ENCODE assay signal across 8 mouse cellular contexts in the genomic region with DNA sequence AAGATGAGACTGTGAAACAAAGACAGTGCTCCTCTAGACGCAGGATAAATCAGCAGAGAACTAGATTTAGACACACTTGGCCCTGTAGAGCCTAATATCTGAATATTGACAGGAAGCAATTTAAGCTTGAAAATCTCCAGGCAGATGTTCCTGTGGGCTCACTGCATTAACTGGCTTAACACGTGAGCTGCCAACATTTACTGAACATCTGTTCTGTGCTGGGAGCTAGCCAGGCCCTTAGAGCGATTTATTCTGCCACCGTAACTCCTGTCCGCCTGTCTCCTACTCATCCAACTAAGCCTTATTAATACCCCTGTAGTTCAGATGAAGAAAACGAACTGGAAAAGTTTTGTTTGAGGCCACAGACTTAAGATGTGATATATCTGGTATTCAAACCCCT. TPM values are rescaled to one million over a fixed set of nuclear protein-coding genes. Genes with fewer than 3 reads are reported as not detected.
DNase-seq lines count a peak whose midpoint lies in the region; ATAC-seq and TF ChIP-seq lines count a peak whose summit lies in the region.

No protein-coding gene starts in this region.

- peaks cover 62% of the 10 kb centered on the region for H3K36me3 ChIP-seq in heart, embryonic 14.5 days (ENCODE audit: control insufficient read depth, insufficient read depth, low read length)
- H3K36me3 ChIP-seq in G1E (replicated peaks) = peaks cover 69% of the 10 kb centered on the region
- H3K36me3 ChIP-seq in forebrain, embryonic 16.5 days (ENCODE audit: control insufficient read depth, insufficient read depth) = peaks cover 37% of the 10 kb centered on the region
- H3K36me3 ChIP-seq in midbrain, embryonic 11.5 days (ENCODE audit: control insufficient read depth, insufficient read depth, low read length) = peaks cover 28% of the 10 kb centered on the region

- H3K9ac ChIP-seq in heart, embryonic 14.5 days (ENCODE audit: low read length) = peak overlapping the region; percentile 94
- H3K9ac ChIP-seq in forebrain, embryonic 16.5 days (replicated peaks; ENCODE audit: low read depth, low read length) = peak overlapping the region; percentile 89
- H3K9ac ChIP-seq in midbrain, embryonic 11.5 days (ENCODE audit: low read length) = peak overlapping the region; percentile 92

- H3K4me1 ChIP-seq in heart, embryonic 14.5 days (ENCODE audit: control insufficient read depth in 2 of 2, insufficient read depth in 2 of 2, low read length in 2 of 2) = peaks cover 2 to 19% of the 10 kb centered on the region in 2 experiments; a peak in 3 of 4 replicates
- H3K4me1 ChIP-seq in G1E (ENCODE audit: insufficient read depth, low read depth, low read length) = peaks cover 47% of the 10 kb centered on the region
- H3K4me1 ChIP-seq in forebrain, embryonic 16.5 days (replicated peaks; ENCODE audit: control insufficient read depth, insufficient read depth, low read length) = peaks cover 21% of the 10 kb centered on the region
- H3K4me1 ChIP-seq in midbrain, embryonic 11.5 days (ENCODE audit: control insufficient read depth, insufficient read depth, low read length) = peaks cover 19% of the 10 kb centered on the region

- peak overlapping the region; percentile 69 to 99; a peak in 3 of 4 replicates for H3K4me3 ChIP-seq in heart, embryonic 14.5 days (ENCODE audit: control insufficient read depth in 1 of 2, insufficient read depth in 1 of 2, low read depth in 1 of 2, low read length in 2 of 2)
- H3K4me3 ChIP-seq in G1E (ENCODE audit: low read depth, low read length) = peak overlapping the region; percentile 85
- H3K4me3 ChIP-seq in forebrain, embryonic 16.5 days (replicated peaks; ENCODE audit: low read length) = peak overlapping the region; percentile 73
- peak overlapping the region; percentile 96 for H3K4me3 ChIP-seq in midbrain, embryonic 11.5 days (ENCODE audit: low read depth, low read length)

- no peak for TF ChIP-seq CTCF in G1E (IDR thresholded peaks at IDR 0.05; ENCODE audit: low read depth, low read length)

- peak overlapping the region; percentile 97 for H3K4me2 ChIP-seq in heart, embryonic 14.5 days (ENCODE audit: low read length)
- H3K4me2 ChIP-seq in forebrain, embryonic 16.5 days (ENCODE audit: low read length) = peak overlapping the region; percentile 91
- H3K4me2 ChIP-seq in midbrain, embryonic 11.5 days = peak overlapping the region; percentile 87

- WGBS in heart, embryonic 14.5 days = 12% methylated on average over 6 of the region's 6 CpGs
- 13% methylated on average over 6 of the region's 6 CpGs for WGBS in forebrain, embryonic 16.5 days
- 18% methylated on average over 6 of the region's 6 CpGs for WGBS in midbrain, embryonic 11.5 days

- no peaks in the 10 kb centered on the region for H3K27me3 ChIP-seq in heart, embryonic 14.5 days (ENCODE audit: control insufficient read depth, insufficient read depth, low read length)
- H3K27me3 ChIP-seq in G1E (ENCODE audit: insufficient read depth, low read length) = no peaks in the 10 kb centered on the region
- H3K27me3 ChIP-seq in forebrain, embryonic 16.5 days (replicated peaks; ENCODE audit: control insufficient read depth, insufficient read depth, low read length) = no peaks in the 10 kb centered on the region
- H3K27me3 ChIP-seq in midbrain, embryonic 11.5 days (ENCODE audit: control insufficient read depth, insufficient read depth, low read length) = no peaks in the 10 kb centered on the region

- no peak overlapping the region for H3K27ac ChIP-seq in heart, embryonic 14.5 days (replicated peaks in 1 of 2; ENCODE audit: control insufficient read depth in 1 of 2, insufficient read depth in 1 of 2, low read depth in 2 of 2, low read length in 2 of 2)
- no peak overlapping the region for H3K27ac ChIP-seq in forebrain, embryonic 16.5 days (ENCODE audit: low read length)
- no peak overlapping the region for H3K27ac ChIP-seq in midbrain, embryonic 11.5 days (ENCODE audit: low read depth, low read length)

- intact Hi-C loops in gastrocnemius, postnatal 14 days (cut with DNase I; ENCODE audit: low total_unique reads) = no loop called here

- no peak for DNase-seq in heart, adult 11 months
- DNase-seq in G1E (ENCODE audit: low spot score) = no peak
- peak; percentile 87 for DNase-seq in midbrain, embryonic 11.5 days (ENCODE audit: low spot score, missing footprints)
- no peak for DNase-seq in gastrocnemius, postnatal 14 days
- DNase-seq in urinary bladder, postnatal 10 days (ENCODE audit: low spot score) = no peak
- no peak for DNase-seq in natural killer cell, adult 2 months (ENCODE audit: low spot score in 2 of 2)

- ATAC-seq in heart, embryonic 14.5 days (ENCODE audit: insufficient number of reproducible peaks, insufficient read depth, low FRiP score, low read depth) = no peak
- no peak for ATAC-seq in G1E (ENCODE audit: extremely low read depth, insufficient number of reproducible peaks, low FRiP score, poor library complexity, severe bottlenecking)
- ATAC-seq in forebrain, embryonic 16.5 days = no peak
- no peak for ATAC-seq in midbrain, embryonic 11.5 days (ENCODE audit: low FRiP score)

- H3K9me3 ChIP-seq in heart, embryonic 14.5 days (ENCODE audit: control insufficient read depth, low read length) = no peaks in the 10 kb centered on the region
- no peaks in the 10 kb centered on the region for H3K9me3 ChIP-seq in G1E (replicated peaks)
- no peaks in the 10 kb centered on the region for H3K9me3 ChIP-seq in forebrain, embryonic 16.5 days (ENCODE audit: control insufficient read depth, low read length)
- no peaks in the 10 kb centered on the region for H3K9me3 ChIP-seq in midbrain, embryonic 11.5 days (ENCODE audit: control insufficient read depth, low read length)

RNA-seq across cellular contexts. Expression of a gene that starts 1.2 kb away (rescaled TPM):
- polyA plus RNA-seq in heart, embryonic 14.5 days (2014; fragmentation: Nextera tagmentation; extraction: Ambion mirVana) = 60.9 and 69.1 TPM in 2 replicates
- total RNA-seq in G1E (2014; fragmentation: Nextera tagmentation) (95.0 and 112 TPM in 2 replicates), G1E (2017) (72.7 and 82.5 TPM in 2 replicates)
- 173 and 217 TPM in 2 replicates for polyA plus RNA-seq in G1E (2012)
- polyA plus RNA-seq in forebrain, embryonic 16.5 days (2015; fragmentation: Nextera tagmentation; extraction: Ambion mirVana) = 93.1 and 96.3 TPM in 2 replicates
- polyA plus RNA-seq in midbrain, embryonic 11.5 days (2014; fragmentation: Nextera tagmentation; extraction: Ambion mirVana) = 124 and 131 TPM in 2 replicates
- 10 to 100 TPM; 55.4 to 58.5 TPM for total RNA-seq in gastrocnemius, postnatal 14 days (2021)

RNA-seq across cellular contexts. Expression of a gene that starts 1.3 kb away (rescaled TPM):
- 130 and 135 TPM in 2 replicates for polyA plus RNA-seq in heart, embryonic 14.5 days (2014; fragmentation: Nextera tagmentation; extraction: Ambion mirVana)
- 116 and 155 TPM in 2 replicates for total RNA-seq in G1E (2014; fragmentation: Nextera tagmentation)
- total RNA-seq in G1E (2017) = 287 and 292 TPM in 2 replicates
- polyA plus RNA-seq in G1E (2012) = 5.7 and 8.7 TPM in 2 replicates
- polyA plus RNA-seq in forebrain, embryonic 16.5 days (2015; fragmentation: Nextera tagmentation; extraction: Ambion mirVana) = 190 and 196 TPM in 2 replicates
- 276 and 283 TPM in 2 replicates for polyA plus RNA-seq in midbrain, embryonic 11.5 days (2014; fragmentation: Nextera tagmentation; extraction: Ambion mirVana)
- total RNA-seq in gastrocnemius, postnatal 14 days (2021) = 10 to 100 TPM; 59.0 to 59.8 TPM

RNA-seq across cellular contexts. Expression of a gene that starts 24.8 kb away (rescaled TPM):
- polyA plus RNA-seq in heart, embryonic 14.5 days (2014; fragmentation: Nextera tagmentation; extraction: Ambion mirVana) = 84.8 and 137 TPM in 2 replicates
- total RNA-seq in G1E (2014; fragmentation: Nextera tagmentation) (226 and 347 TPM in 2 replicates), G1E (2017) (230 and 290 TPM in 2 replicates)
- polyA plus RNA-seq in G1E (2012) = 2,252 and 2,780 TPM in 2 replicates
- 62.2 and 63.7 TPM in 2 replicates for polyA plus RNA-seq in forebrain, embryonic 16.5 days (2015; fragmentation: Nextera tagmentation; extraction: Ambion mirVana)
- 44.3 and 48.3 TPM in 2 replicates for polyA plus RNA-seq in midbrain, embryonic 11.5 days (2014; fragmentation: Nextera tagmentation; extraction: Ambion mirVana)
- 10 to 100 TPM; 58.6 to 66.5 TPM for total RNA-seq in gastrocnemius, postnatal 14 days (2021)

RNA-seq across cellular contexts. Expression of a gene that starts 28.1 kb away (rescaled TPM):
- polyA plus RNA-seq in heart, embryonic 14.5 days (2014; fragmentation: Nextera tagmentation; extraction: Ambion mirVana) = 10.6 and 11.2 TPM in 2 replicates
- total RNA-seq in G1E (2014; fragmentation: Nextera tagmentation) (8.2 and 16.4 TPM in 2 replicates), G1E (2017) (10.9 and 12.1 TPM in 2 replicates)
- polyA plus RNA-seq in G1E (2012) = 17.1 and 18.4 TPM in 2 replicates
- 24.7 and 25.8 TPM in 2 replicates for polyA plus RNA-seq in forebrain, embryonic 16.5 days (2015; fragmentation: Nextera tagmentation; extraction: Ambion mirVana)
- 14.5 and 15.6 TPM in 2 replicates for polyA plus RNA-seq in midbrain, embryonic 11.5 days (2014; fragmentation: Nextera tagmentation; extraction: Ambion mirVana)
- 1 to 10 TPM; 9.7 to 9.8 TPM for total RNA-seq in gastrocnemius, postnatal 14 days (2021)

RNA-seq across cellular contexts. Expression of a gene that starts 28.2 kb away (rescaled TPM):
- 13.6 and 14.1 TPM in 2 replicates for polyA plus RNA-seq in heart, embryonic 14.5 days (2014; fragmentation: Nextera tagmentation; extraction: Ambion mirVana)
- total RNA-seq in G1E (2014; fragmentation: Nextera tagmentation) (44.3 and 55.4 TPM in 2 replicates), G1E (2017) (67.6 and 71.2 TPM in 2 replicates)
- 89.8 and 90.0 TPM in 2 replicates for polyA plus RNA-seq in G1E (2012)
- 59.0 TPM in 2 replicates for polyA plus RNA-seq in forebrain, embryonic 16.5 days (2015; fragmentation: Nextera tagmentation; extraction: Ambion mirVana)
- polyA plus RNA-seq in midbrain, embryonic 11.5 days (2014; fragmentation: Nextera tagmentation; extraction: Ambion mirVana) = 31.7 and 35.9 TPM in 2 replicates
- 1 to 10 TPM; 7.1 to 8.8 TPM for total RNA-seq in gastrocnemius, postnatal 14 days (2021)

Comparison
In these comparisons a context has a peak if more than half of its experiments do, and no peak if none do; other contexts are left out.
1. RNA of a gene that starts 1.3 kb away (polyA plus RNA-seq): 276 to 283 TPM in midbrain, embryonic 11.5 days, 190 to 196 TPM in forebrain, embryonic 16.5 days and 130 to 135 TPM in heart, embryonic 14.5 days; 5.7 to 8.7 TPM in G1E; every median in the first group is over 10 times any median in the second.
2. RNA of a gene that starts 24.8 kb away (polyA plus RNA-seq): 2,252 to 2,780 TPM in G1E; 84.8 to 137 TPM in heart, embryonic 14.5 days, 62.2 to 63.7 TPM in forebrain, embryonic 16.5 days and 44.3 to 48.3 TPM in midbrain, embryonic 11.5 days; every median in the first group is over 10 times any median in the second.
3. Peak in every context shown above with its lines, with median percentiles within 50 percentile points of each other: H3K4me2 ChIP-seq, H3K4me3 ChIP-seq and H3K9ac ChIP-seq.